Mouse (Mus musculus) G1E (cell line): ENCODE measurements around the gene Flad1.

Experiments
- CTCF ChIP-seq: IDR thresholded peaks from 2 replicates; pipeline ENCODE4 v1.5.1; 2012; ENCODE audit warnings: low read depth, low read length, inconsistent platforms, mixed read lengths
- GATA1 ChIP-seq: IDR thresholded peaks from 2 replicates; pipeline ENCODE4 v1.6.1; 2012; ENCODE audit warnings: borderline replicate concordance, low read length, inconsistent platforms, mixed read lengths
- GATA2 ChIP-seq: IDR thresholded peaks from 2 replicates; pipeline ENCODE4 v1.6.1; 2012; ENCODE audit warnings: low read depth, low read length, inconsistent platforms, borderline replicate concordance
- POLR2AphosphoS5 ChIP-seq: IDR thresholded peaks from 2 replicates; pipeline ENCODE4 v1.6.1; 2012; ENCODE audit warnings: low read depth, low read length, inconsistent platforms; ENCODE audit not compliant: insufficient replicate concordance
- TAL1 ChIP-seq: conservative IDR thresholded peaks from 2 replicates; pipeline ENCODE4 v1.6.1; 2012; ENCODE audit warnings: low read depth, low read length, inconsistent platforms, mixed read lengths

- TF ChIP-seq CTCF, result no peak
- TF ChIP-seq GATA1, result no peak
- no peak for TF ChIP-seq TAL1
- no peak for TF ChIP-seq POLR2AphosphoS5
- no peak for TF ChIP-seq GATA2
Measured at GRCm38 (mm10) chr3:89417840-89418169, 6.1 kb upstream of the Flad1 start.
